Mouse (Mus musculus) spleen, postnatal 10 days (tissue): ENCODE measurements at regions not wholly inside any gene's neighbourhood (a gene's known extent, or its start where the extent isn't known, plus 50 kb on each side); places are given as distances from the start of the nearest gene placed in this dataset.

Source experiments
- DNase-seq, 2 experiments: peaks; one replicate each; pipeline ENCODE4 v3.0.0; 2021 to 2022; ENCODE audit warnings: low spot score in 2 of 2

DNA sequence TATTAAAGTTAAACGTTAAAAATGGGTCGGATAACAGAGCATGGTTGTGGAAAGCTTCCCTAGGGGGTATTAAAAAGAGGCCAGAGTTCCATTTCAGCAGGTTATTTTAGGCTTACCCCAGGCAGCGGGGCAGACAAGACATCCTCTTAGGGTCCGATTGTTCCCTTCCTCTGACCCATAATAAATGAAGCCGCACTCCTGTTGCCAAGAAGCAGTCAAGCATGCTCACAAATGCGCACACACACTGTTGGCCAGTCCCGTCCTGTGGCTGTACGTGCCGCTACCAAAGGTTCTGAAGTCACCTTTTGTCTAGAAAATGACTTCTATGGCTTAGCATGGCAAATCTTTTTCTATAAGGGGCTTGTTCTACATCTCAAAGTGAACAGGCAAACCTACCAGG lies 146.8 kb upstream of the Mdm1 start:
- DNase-seq: no peak

DNA sequence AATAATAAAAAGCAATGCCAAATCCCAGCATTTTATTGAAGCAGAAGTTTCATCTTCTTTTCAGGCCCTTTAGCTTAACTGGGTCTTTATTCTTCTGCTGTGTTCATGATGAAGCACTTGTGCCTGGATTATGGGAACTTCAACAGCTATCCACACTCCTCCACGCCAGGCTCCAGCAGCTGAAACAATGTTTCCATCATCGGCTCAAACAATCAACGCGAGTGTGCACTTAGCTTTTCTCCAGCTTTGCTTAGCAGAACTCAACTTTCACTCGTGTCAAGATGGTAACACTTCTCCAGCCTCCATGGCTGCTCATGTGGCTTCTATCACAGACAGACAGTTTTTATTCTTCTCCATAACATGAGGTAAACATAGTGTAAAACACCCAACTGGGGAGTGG lies 143.8 kb upstream of the Mdm1 start:
- no peak for DNase-seq

DNA sequence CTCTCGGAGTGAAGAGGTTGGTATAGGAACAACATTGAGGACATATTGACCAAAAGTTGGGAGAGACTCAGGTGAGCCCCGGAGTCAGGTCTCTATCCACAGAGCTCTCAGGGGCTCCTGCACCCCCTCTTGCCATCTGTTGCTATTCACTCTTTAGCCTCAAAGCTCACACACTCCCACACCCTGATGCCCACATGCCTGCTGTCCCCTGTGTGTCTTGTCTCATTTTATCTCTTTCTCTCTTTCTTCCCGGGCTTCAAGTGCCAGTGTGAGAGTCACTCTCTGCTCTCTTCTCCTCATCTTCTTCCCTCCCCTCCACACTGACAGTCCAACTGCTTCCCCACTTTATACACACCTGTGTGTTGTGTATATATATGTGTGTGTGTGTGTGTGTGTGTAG lies 141.0 kb upstream of the Mdm1 start:
- no peak for DNase-seq

DNA sequence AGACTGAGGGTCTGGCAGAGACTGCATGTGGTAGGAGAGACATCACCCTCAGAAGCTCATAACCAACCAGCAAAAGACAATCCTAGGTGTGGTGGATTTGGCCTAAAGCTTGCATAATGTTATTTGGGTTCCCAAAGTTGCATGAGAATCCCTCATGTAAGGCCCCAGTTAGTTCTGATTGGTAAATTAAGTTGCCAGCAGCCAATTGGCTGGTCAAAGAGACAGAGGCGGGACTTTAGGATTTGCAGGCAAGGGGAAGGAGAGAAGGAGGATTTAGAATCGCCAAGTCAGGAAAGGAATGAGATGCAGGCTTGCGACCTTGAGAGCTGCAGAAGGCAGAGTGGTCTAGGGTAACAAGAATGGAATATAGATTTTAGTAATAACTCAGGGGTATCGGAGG lies 140.1 kb upstream of the Mdm1 start:
- no peak for DNase-seq

DNA sequence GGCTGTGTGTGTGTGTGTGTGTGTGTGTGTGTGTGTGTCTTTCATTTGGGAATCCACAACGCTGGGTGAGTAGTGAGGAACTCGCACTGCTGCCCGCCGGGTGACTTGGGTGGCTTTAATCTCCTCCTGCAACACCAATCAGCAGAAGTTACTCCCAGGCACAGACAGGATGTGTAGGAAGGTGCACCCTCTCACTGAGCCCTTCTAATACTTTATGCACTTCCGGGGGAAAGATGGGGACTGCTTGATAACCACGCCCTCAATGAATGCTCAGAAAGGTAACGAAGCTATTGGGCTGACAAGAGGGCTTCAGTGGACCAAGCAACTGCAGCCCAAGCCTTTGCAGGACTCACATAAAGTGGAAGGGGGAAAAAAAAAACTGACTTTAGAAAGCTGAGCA lies 139.6 kb upstream of the Mdm1 start:
- DNase-seq: no peak

DNA sequence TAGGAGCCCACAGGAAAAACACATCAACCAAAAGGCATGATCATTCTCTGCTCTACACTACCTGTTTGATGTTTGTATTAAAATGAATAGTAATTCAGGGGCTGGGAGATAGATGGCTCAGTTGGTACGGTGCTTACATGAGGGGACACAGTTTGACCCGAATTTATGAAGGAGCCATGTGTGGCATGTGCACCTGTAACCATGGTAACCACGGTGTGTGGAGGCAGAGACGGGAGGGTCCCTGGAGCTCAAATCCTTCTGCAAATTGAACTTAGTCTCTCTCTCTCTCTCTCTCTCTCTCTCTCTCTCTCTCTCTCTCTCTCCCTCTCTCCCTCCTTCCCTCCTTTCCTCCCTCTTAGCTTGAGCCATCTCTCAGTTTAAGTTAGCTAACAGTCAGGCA lies 139.1 kb upstream of the Mdm1 start:
- no peak for DNase-seq

DNA sequence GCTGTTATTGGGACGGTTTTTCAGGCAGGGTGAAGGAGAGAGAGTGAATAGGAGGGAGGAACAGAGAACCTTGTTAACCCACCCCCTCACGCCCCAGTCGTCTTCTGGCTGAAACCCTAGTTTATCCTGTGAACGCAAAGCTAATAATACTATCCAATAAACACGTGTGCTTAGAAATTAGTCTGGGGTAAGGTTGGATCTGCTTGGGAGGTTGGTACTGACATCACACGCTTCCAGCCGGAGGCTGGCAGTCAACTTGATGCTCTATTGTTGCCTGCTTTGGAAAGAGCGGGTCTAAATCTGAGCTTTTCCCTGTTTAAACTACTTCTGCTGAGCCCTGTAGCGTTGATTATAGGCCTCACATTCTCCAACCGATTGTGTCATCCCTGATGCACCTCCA lies 138.4 kb upstream of the Mdm1 start:
- DNase-seq: no peak

DNA sequence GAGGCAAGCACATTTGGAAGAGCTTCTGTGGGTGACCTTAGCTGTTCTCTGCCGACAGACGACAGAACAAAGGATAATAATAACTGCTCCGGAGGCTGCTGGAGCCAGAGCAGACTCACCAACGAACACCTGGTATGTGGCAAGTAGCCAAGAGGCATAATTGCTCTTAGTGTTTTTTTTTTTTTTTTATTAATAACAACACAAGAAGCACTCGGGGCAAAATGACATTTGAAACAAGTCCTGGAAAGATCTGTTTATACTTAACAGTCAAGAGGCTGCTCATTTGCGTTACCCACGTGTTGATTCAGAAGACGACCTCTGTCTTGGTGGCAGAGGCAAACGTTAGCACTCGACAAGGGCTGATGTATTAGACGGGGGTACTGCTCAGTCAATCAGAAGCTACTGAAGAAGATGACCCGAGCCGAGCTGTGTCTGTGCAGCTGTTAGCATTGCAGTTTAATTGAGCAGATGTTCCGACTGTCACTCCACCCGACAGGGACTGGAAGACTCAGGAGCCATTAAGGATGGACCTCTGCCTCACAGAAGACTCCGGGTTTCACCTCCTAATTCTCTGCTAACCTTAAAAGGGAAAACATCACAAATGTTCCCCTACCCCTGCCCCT lies 137.8 kb upstream of the Mdm1 start:
- DNase-seq: no peak

DNA sequence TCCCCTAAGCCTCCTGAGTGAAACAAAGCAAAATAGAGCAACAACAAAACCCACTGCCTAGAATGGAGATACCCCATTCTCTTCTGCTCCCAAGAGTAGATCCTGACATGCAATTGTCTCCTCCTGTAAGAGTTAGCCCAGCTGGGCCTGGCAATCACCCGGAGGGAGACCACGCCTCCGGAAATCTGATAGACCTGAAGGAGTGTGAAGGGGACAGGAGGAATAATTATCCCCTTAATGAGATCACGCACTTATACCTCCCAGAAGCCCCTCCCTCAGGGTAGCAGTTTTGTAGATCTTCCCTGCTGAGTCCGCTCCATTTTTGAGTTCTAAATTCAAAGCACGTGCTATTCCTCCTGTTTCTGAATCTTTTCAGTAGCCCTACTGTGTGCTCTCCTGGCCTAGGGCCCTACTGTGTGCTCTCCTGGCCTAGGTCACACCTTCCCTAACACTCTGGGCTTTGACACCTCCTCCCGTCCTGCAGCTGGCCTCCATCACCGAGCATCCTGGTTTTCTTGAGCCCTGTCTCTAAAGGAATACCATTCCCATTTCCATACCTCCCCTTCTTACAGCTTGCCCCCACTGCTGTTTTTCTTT lies 137.2 kb upstream of the Mdm1 start:
- no peak for DNase-seq

DNA sequence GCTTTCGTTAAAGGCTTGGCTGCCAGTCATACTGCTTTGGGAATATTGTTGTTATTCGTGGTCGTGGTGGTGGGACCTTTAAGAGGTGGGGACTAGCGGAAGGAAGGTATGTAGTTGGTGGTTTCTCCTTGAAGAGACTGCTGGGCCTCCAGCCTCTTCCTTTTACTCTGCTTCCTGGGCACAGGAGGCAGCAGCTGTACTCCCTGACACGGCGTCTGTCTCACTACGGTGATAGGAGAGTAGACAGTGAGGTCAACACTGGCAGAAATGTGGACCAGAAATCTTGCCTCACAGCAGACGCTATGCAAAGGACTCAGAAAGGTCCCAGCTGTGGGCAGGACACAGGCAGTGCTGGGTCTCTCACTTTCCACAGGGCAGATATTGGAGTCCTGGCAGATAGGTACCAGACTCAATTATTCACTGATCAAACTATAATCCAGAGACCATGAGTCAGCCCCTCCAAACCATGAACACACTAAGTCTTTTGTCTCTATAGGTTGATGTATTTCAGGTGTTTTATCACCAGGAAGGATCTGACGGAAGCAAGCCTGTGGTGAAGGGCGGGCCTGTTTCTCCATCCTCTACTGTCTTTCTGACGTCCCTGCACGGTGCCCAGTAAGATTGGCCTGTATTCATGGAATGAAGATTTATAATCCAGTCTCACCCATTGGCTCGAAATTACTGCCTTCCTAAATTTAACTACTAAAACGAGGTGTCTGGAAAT lies 134.6 kb upstream of the Mdm1 start:
- DNase-seq: no peak

DNA sequence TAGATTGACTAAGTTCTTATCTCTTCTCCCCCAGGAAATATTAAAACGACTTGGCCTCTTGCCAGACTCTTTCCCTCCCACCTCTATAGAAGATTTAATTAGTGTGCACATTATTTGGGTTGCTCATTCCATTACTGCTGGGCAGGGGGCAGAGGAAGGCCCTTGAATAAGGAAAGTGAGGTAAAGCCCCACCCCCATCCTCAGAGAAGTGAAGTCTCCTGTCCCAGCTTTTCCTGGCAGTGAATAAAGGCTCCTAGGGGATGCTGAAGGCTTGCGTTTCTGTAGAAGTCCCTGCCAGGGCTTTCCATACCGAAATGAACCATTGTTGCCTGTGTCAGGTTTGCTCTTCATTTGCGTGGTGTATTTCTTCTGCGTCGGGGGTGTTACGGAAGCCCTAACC lies 133.8 kb upstream of the Mdm1 start:
- DNase-seq: no peak

DNA sequence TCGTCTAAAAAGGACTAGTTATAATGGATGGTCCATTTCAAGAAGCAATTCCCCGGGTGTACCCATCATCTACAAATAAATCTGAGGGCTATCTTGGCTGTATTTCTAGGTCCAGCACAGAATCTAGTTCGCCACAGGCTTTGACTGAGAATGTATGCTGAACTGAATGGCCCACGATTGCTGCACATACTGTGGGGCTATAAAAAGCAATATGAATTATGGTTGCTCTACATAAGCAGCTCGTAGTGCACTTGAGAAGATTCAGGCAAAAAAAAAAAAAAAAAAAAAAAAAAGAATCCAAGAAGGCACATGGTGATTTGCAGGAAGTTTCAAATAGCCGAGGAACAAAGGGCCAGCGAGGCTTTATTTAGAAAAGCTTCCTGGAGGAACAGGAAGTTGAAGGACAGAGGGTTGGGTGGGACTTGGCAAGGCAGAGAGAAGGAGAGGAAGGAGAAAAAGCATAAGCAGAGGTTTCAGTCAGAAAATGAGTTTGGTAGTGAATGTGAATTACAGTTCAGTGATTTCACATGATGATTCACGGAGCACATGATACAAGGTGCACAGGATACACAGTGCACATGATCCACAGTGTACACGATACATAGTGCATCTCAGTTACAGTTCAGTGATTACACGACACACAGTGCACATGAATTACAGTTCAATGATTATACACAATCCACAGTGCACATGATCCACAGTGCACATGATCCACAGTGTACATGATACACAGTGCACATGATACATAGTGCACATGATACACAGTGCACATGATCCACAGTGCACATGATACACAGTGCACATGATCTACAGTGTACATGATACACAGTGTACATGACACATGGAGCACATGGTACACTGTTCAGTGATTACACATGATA lies 129.7 kb upstream of the Mdm1 start:
- no peak for DNase-seq

DNA sequence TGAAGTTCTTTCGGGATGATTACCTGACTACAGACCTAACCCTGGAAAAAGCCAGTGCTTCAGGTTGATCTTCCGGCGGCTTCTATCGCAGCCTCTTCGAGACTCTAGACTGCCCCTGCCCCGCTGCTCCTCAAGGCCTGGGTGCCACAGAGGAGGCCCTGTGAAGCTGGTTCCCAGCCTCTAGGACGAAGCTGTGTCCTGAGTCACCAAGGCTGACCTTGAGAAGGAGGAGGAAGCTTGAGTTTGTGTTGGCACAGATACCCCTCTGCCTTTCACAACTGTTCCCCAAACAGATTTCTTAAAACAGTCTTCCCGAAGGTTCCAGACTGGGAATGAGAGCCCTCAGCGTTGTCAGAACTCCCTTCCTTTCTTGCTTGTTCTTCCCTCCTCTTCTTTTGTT lies 112.8 kb upstream of the Mdm1 start:
- no peak for DNase-seq

DNA sequence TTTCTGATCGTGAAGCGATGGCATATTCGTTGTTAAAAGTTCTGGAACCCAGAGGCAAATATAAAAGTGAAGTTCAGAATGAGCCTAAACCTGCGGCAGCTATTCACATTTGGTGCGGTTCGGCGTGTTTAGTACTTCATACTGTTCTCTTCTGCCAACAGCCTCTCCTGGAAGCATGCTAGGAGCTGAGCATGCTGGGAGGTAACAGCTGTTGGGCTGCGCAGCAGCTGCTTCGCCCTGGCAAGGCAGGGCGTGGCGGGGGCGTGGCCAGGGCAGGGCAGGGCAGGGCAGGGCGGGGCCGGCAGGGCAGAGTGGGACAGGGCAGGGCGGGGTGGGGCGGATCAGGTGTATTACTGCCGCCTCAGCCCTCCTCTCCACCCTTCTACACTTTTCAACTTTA lies 107.2 kb upstream of the Mdm1 start:
- no peak for DNase-seq

DNA sequence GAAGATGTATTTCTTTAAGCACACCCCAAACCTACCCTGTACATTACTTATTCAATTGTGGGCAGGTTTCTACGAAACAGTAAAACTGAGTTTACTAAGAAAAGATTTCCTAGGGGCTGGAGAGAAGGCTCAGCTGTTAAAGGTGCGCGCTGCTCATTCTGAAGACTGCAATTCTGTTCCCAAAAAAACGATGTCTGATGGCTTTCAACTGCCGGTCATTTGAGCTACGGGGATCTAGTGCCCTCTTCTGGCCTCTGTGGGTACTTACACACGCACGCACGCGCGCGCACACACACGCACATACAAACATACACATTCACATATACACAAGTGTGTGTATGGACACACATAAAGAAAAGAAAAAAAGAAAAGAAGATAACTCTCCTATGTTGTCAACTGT lies 106.6 kb upstream of the Mdm1 start:
- DNase-seq: no peak

DNA sequence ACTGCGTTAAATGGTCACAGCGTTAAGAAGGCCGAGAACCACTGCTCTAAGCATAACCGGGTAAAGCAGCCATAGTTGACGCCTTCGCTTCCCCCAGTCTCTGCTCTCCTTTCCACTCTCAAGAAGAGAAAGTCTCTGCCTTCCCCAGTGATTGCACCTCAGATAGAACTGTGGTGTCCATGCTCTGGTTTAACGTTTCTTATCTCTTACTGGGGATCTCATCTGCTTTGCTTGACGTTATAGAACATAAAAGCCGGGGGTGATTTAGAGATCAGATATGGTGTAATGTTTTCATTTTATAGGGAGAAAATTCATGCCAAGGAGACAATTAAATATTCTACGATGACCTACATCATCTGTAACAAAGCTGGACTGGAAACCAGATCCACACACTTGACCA lies 103.1 kb upstream of the Mdm1 start:
- DNase-seq: no peak

DNA sequence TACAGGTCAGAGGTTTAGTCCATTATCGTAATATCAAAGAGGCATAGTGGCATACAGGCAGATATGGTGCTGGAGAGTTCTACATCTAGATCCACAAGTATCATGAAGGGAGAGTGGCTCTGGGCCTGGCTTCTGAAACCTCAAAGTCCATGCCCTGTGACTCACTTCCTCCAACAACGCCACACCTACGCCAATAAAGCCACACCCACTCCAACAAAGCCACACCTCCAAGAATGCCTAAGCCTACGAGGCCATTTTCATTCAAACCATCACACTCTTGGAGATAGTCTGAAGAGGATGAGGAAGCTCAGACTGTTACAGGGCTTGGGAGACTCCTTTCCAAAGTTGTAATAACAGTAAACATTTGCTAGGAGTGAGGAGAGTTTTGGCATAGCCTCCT lies 102.6 kb upstream of the Mdm1 start:
- DNase-seq: no peak

DNA sequence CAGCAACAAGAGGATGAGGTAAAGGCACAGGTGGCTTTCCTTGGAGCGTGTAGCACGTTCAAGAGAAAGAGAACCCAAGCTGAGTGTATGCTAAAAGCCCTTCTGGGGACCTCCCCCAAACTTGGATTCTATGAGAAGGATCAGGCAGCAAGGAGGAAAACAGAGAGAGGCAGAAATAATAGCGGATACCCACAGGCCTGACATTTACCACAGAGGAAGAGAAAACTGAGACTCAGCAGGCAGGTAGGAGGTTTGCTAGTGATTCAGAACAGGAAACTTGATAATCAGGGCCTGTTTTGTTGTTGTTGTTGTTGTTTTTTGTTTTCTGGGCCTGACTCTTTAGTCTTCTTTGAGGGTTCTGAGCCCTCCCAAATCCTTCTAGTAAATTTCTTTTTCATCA lies 100.5 kb upstream of the Mdm1 start:
- no peak for DNase-seq

DNA sequence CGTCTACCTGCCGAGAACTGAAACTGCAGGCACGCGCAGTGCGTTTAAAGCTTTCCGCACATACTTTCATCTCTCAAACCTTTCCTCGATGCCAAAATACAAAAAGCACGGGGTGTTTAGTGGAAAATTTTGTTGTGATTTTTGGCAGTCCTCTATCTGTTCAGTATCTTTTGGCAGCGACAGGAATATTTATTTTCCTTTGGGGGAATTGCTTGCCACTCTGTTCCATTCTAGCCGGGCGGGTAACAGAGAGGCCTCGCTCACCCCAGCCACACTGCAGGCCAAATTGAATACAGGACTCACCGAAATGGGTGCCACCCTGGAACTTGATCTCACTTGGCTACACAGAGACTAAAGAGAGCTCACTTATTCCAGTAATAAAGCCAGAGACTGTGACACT lies 97.8 kb upstream of the Mdm1 start:
- DNase-seq: no peak

DNA sequence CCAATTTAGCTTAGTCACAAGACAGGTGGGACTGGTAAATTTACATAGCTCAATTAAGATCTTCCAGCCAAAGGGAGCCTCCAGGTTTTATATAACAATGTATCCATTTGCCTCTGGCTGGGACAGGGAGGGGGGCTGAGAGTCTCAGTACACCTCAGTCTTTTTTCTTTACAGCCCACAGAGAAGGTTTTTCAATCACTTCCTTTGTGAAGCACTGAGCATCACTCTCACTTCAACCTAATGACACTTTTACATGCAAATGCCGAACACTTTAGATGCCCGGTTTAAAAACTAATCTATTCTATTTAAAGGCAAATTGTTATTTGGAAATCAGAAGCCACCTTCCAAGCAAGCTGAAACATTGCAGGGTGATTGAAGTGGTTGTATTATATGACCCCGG lies 96.8 kb upstream of the Mdm1 start:
- DNase-seq: no peak

DNA sequence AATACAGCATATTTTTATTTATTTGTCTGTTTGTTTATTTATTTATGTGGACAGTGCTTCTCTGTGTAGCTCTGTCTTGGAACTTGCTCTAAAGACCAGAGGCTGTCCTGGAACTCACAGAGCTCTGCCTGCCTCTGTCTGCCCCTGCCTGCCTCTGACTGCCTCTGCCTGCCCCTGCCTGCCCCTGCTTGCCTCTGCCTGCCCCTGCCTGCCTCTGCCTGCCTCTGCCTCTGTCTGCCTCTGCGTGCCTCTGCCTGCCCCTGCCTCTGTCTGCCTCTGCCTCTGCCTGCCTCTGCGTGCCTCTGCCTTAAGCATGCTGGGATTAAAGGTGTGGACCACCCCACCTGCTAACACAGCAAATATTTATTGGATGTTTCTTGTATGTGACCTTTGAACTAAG lies 96.2 kb upstream of the Mdm1 start:
- DNase-seq: no peak

DNA sequence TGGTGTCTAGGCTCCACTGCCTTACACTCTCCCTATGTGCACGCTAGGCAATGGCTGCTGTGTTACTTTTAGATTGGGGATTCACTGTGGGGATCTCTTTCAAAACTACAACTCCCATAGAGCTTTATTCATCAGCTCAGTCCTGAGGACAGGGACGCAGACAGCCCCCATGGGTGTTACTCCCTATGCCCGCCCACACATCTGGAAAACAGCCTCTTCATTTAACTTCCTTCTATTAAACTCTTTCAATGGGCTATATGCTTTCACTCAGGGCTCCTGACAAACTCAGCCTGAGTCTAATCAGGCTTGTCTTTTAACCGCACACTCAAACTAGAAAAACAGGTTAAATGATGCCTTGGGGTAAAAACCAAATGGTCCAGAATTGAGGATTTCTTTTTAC lies 95.3 kb upstream of the Mdm1 start:
- DNase-seq: no peak

DNA sequence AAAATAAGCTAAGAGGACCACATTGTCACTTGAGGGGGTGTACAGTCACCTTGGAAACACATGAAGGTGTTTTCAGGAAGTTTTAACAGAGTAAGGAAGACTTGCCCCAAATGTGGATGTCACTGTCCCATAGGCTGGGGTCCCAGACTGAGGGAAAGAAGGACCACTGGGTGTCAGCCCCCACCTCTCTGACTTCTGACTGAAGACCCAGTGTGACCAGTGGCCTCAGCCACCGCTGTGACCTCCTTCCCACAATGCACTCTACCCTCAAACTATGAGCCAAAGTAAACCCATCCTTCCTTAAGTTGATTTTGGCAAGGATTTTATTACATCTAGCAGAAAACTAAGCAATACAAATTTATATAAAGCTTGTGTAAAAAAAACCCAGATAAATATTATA lies 94.8 kb upstream of the Mdm1 start:
- DNase-seq: no peak
